Mouse (Mus musculus) liver, embryonic 14.5 days (tissue): ENCODE results near the gene Slc37a2.

Source experiments
- CTCF ChIP-seq: IDR thresholded peaks from 2 replicates; pipeline ENCODE4 v1.5.1; 2016; ENCODE audit warnings: antibody characterized with exemption, low read depth, control low read depth
- EP300 ChIP-seq: IDR thresholded peaks from 2 replicates; pipeline ENCODE4 v1.6.1; 2016; ENCODE audit warnings: antibody characterized with exemption, low read depth

DNA sequence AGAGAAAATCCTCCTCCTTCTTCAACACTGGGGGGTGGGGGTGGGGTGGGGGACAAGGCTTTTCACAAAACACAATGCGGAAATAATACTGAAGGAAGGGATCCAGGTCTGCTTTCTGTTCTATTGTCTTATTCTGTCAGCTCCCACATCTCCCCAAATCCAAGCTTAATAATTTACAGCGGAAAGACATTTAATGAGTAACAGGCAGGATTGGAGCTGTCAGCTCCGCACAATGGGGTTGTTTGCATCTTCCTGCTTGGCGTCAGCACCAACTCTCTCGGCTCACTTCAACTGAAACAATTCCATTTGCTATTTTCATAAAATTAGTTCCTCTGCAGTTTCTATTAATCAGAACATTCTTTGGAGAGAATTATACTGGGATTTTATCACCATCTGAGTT lies 51.7 kb downstream of the Slc37a2 start:
- TF ChIP-seq CTCF = no peak
- TF ChIP-seq EP300 = no peak
